Mouse (Mus musculus): ENCODE measurements around the gene Adat3.
"Not testable (repeated sequence)": the region's sequence is repeated elsewhere in the genome, so short reads cannot be mapped to it uniquely, and the experiment has no call there.

Gene Adat3

GRCm38 (mm10) chr10:80611024-80611423 is 8.3 kb downstream of the Adat3 start:
- peak; percentile 64 for DNase-seq

- DNase-seq = no peak
Observed at GRCm38 (mm10) chr10:80611905-80612304, 9.2 kb downstream of the Adat3 start.

DNA sequence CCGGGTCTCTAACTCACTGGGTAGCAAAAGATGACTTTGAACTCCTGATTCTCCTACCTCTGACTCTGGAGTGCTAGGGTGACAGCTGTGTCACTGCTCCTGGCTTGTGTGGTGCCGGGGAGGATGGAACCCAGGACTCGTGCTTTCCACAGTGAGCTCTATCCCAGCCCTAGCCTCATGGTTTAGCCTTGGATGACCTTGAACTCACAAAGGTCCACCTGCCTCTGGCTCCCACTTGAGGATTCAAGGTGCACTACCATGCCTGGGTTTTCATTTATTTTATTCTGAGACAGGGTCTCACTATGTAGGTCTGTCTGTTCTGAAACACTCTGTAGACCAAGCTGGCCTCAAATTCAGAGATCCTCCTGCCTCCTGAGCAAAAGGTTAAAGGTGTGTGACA is 11.1 kb downstream of the Adat3 start:
- no peak for DNase-seq

DNA sequence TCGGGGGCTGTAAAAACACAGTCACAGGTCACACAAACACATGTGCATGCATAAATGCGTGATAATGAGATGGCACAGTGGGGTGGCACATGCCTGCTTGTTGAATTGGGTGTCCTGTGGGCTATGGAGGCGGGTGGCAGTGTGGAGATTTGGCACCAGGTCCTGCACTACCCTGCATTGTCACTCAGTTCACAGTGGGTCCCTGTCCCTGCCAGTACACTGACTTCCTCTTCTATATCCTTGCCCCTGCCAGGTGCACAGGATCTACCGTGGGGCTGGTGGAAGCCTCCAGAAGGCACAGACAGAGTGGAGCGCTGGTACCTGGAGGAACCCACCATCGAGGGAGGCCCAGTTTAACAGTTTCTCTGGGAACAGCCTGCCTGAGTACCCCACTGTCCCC is 11.7 kb downstream of the Adat3 start:
- DNase-seq = no peak

GRCm38 (mm10) chr10:80618181-80618580 is 15.5 kb downstream of the Adat3 start:
- DNase-seq = peak; percentile 44

DNA sequence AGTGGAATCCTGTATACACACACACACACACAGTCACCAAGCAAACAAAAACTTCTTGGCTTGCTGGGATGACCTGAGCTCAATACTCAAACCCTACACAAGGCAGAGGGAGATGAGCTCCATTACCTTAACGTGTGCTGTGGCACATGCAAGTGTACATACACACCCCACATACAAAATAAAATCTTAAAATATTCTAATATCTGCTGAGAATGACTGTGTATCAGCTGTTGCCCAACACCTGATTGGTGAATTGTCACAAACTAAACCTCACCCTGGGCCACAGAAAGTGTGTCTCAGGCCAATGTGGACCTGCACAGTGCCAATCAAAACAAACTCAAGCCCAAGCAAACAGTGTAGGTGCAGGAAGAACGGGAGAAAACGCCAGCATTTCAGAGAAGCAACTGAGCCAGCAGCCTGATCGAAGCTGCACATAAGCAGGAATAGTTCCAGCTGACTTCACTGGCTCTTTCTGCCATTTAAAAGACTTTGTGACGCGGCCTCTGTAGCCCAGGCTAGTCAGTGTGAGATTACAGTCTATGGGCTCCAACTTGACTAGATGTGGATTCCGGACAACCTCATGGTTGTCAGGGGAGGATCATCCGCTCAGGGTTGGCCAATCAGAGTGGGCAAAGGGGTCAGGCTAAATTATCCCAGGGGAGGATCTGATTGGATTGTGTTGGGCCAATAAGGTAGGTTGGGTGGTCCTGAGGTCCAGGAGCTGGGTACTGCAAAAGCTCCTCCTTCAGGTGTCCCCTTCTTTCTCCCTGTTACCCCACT is 17.0 kb downstream of the Adat3 start:
- DNase-seq = no peak

DNA sequence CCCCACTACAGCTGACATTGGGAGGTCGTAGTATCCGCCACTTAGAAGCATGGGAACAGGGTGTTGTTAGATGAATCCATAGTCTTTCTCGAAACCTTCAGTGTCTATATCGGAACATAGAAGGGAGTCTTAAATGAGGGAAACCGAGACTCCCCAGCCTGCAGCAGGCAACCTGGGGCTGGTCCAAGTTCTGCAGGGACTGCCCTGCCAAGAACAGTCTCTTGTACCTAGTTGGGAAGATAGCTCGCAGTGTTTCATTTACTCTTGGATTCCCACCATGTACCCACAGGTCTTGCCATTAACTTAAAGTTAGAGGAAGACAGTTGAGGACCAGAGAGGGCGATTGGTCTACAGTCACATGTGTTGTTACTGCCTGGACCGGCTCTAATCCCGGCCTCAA is 17.7 kb downstream of the Adat3 start:
- no peak for DNase-seq

DNA sequence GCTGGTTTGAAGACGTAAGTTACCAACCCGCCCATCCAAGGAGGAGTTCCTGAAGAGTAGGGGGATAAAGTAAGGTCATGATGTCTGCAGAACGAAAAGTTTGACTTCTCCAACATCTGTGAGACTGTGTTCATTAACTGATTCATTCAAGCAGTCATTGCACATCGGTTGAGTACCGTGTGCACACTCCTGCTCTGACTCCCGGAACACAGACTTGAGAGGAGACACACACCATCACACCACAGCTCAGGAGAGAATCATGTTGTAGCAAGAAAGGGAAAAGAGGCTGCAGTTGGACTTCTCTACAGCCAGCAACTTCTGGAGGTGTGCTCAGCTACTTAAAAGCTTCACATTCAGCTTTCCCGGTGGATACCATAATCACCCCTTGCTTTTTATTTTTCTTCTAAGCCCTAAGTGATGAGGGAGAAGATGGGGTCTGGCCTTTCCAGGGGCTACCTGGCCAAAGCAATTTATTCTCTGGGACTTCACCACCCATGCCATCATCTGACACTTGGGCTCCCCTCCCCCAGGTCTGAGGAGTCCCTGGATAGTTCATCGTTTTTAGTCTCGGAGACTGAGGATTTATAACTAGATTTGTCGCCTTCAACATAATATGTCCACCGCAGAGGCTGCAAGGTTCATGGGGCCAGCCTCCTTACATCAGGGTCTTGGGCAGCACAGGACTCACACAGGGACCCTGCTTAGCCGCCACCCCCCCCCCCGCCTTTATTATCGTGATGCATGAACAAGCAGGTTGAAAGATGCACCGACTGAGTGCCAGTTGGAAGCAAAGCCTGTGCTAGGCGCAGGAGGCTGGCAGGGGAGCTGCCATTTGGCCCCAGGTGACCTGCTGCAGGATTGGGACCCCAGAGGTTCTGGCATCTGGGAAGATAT is 18.4 kb downstream of the Adat3 start:
- DNase-seq = no peak

DNA sequence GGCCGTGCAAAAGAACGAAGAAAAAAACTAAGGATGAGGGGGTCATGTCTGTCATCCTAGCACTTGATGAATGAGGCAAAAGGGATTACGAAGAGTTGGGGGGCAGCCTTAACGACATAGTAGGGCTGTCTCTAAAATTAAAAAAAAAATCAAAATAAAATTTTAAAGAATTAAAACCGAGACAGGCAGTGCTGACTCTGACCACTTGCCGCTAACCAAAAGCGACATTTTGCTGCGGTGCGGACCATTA is 18.9 kb downstream of the Adat3 start:
- DNase-seq = no peak

GRCm38 (mm10) chr10:80621940-80622660 is 19.4 kb downstream of the Adat3 start:
- peak; percentile 99 for DNase-seq

- no peak for DNase-seq
Observed at GRCm38 (mm10) chr10:80622661-80623456, 20.2 kb downstream of the Adat3 start, which contains the start of gene Csnk1g2. Gene Csnk1g2 (plus strand): TSS chr10:80622838.

GRCm38 (mm10) chr10:80623457-80624191 is 20.9 kb downstream of the Adat3 start:
- peak; percentile 69 for DNase-seq

DNA sequence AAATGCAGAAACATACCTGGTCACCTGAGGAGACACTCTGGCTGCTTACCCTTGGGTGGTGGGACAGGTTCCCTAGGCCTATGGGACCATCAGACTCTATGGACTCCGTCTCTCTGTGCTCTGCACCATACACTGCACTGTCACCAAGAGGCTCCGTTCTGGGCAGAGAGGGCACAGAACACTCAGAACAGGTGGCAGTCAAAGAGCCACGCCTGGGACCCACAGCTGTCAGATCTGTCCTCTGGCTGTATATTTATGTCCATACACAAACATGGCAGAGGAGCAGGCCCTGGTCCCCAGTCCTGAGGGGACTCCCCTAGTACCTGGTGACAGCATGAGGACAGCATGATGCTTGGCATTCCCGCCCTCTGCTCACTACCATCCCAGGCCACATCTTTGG is 23.1 kb downstream of the Adat3 start:
- DNase-seq = no peak

DNA sequence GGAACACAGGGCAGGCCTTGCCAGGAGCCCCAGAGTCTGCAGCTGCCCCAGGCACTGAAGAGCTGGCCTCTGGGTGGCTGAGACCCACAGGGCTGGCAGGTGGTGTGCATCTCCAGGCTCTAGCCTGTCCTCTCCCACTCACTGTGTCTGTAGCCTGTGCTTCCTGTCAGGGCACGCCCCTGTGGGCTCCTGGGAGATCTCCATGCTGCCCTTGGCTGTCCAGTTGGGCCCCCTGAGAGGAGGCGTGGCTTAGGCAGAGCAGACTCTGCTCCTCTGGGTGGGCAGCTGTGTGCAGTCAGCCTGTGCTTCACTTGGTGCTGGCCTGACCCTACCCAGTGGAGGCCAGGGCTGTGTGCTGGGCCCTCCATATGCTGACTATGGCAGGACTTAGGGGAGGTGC is 25.0 kb downstream of the Adat3 start:
- DNase-seq = no peak

- no peak for DNase-seq
Observed at GRCm38 (mm10) chr10:80628925-80629324, 26.2 kb downstream of the Adat3 start.

- DNase-seq = peak; percentile 61
Observed at GRCm38 (mm10) chr10:80635345-80635744, 32.7 kb downstream of the Adat3 start.

GRCm38 (mm10) chr10:80646936-80647335 is 44.3 kb downstream of the Adat3 start:
- no peak for DNase-seq

DNA sequence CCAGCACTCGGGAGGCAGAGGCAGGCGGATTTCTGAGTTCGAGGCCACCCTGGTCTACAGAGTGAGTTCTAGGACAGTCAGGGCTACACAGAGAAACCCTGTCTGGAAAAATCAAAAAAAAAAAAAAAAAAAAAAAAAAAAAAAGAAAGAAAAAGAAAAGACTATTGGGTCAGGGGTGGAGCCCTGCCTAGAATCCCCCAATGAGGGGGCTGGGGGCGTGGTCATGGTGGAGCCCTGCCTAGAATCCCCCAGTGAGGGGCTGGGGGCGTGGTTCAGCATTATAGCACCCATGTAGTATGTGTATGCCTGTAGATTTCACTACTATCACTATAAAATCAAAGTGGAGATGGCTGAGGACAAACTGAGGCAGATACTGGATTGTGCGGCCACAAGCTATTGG is 47.2 kb downstream of the Adat3 start:
- not testable (repeated sequence) for DNase-seq

- no peak for DNase-seq
Observed at GRCm38 (mm10) chr10:80650392-80650791, 47.7 kb downstream of the Adat3 start.

GRCm38 (mm10) chr10:80653156-80653720 is 50.6 kb downstream of the Adat3 start:
- no peak for DNase-seq

GRCm38 (mm10) chr10:80654866-80655265 is 52.2 kb downstream of the Adat3 start:
- DNase-seq = no peak
